Mouse (Mus musculus): Measurements from ENCODE around the gene Eif3i. TPM values are rescaled to one million over a fixed set of nuclear protein-coding genes. Genes with fewer than 3 reads are reported as not detected.

The Eif3i gene
- 109 to 129 TPM (median 125 TPM) in 3 replicates for total RNA-seq (2017)

GRCm38 (mm10) chr4:129600233-129601158 is at the start of gene Eif3i, which contains the start of gene Tmem234:
Eif3i (minus strand) TSS chr4:129600648.
Tmem234 (plus strand) TSS chr4:129600668.
- peak; percentile 88 for ATAC-seq (replicated peaks; ENCODE audit: insufficient number of reproducible peaks, low FRiP score, low TSS enrichment, poor library complexity, severe bottlenecking)

- no peak for ATAC-seq (replicated peaks; ENCODE audit: insufficient number of reproducible peaks, low FRiP score, low TSS enrichment, poor library complexity, severe bottlenecking)
These were observed 48.2 kb upstream of the Eif3i start for GRCm38 (mm10) chr4:129648656-129649055.

- ATAC-seq (replicated peaks; ENCODE audit: insufficient number of reproducible peaks, low FRiP score, low TSS enrichment, poor library complexity, severe bottlenecking), result no peak
These were observed 44.8 kb upstream of the Eif3i start for GRCm38 (mm10) chr4:129645204-129645603.

GRCm38 (mm10) chr4:129641756-129642155 is 41.3 kb upstream of the Eif3i start:
- ATAC-seq (replicated peaks; ENCODE audit: insufficient number of reproducible peaks, low FRiP score, low TSS enrichment, poor library complexity, severe bottlenecking), result no peak

- peak; percentile 96 for ATAC-seq (replicated peaks; ENCODE audit: insufficient number of reproducible peaks, low FRiP score, low TSS enrichment, poor library complexity, severe bottlenecking)
These were observed 40.4 kb upstream of the Eif3i start, which contains the start of gene Txlna for GRCm38 (mm10) chr4:129640638-129641467. Txlna (minus strand) TSS chr4:129641065.

GRCm38 (mm10) chr4:129640101-129640637 is 39.7 kb upstream of the Eif3i start:
- no peak for ATAC-seq (replicated peaks; ENCODE audit: insufficient number of reproducible peaks, low FRiP score, low TSS enrichment, poor library complexity, severe bottlenecking)

- ATAC-seq (replicated peaks; ENCODE audit: insufficient number of reproducible peaks, low FRiP score, low TSS enrichment, poor library complexity, severe bottlenecking), result no peak
These were observed 38.8 kb upstream of the Eif3i start for GRCm38 (mm10) chr4:129639221-129639620.

GRCm38 (mm10) chr4:129633852-129634251 is 33.4 kb upstream of the Eif3i start:
- ATAC-seq (replicated peaks; ENCODE audit: insufficient number of reproducible peaks, low FRiP score, low TSS enrichment, poor library complexity, severe bottlenecking), result no peak

- ATAC-seq (replicated peaks; ENCODE audit: insufficient number of reproducible peaks, low FRiP score, low TSS enrichment, poor library complexity, severe bottlenecking), result no peak
These were observed 31.4 kb upstream of the Eif3i start for GRCm38 (mm10) chr4:129631867-129632266.

GRCm38 (mm10) chr4:129630944-129631343 is 30.5 kb upstream of the Eif3i start:
- no peak for ATAC-seq (replicated peaks; ENCODE audit: insufficient number of reproducible peaks, low FRiP score, low TSS enrichment, poor library complexity, severe bottlenecking)

- no peak for ATAC-seq (replicated peaks; ENCODE audit: insufficient number of reproducible peaks, low FRiP score, low TSS enrichment, poor library complexity, severe bottlenecking)
These were observed 25.6 kb upstream of the Eif3i start for GRCm38 (mm10) chr4:129626035-129626434.

- no peak for ATAC-seq (replicated peaks; ENCODE audit: insufficient number of reproducible peaks, low FRiP score, low TSS enrichment, poor library complexity, severe bottlenecking)
These were observed 25.0 kb upstream of the Eif3i start for GRCm38 (mm10) chr4:129625496-129625895.

GRCm38 (mm10) chr4:129625029-129625370 is 24.6 kb upstream of the Eif3i start:
- peak; percentile 66 for ATAC-seq (replicated peaks; ENCODE audit: insufficient number of reproducible peaks, low FRiP score, low TSS enrichment, poor library complexity, severe bottlenecking)

- peak; percentile 90 for ATAC-seq (replicated peaks; ENCODE audit: insufficient number of reproducible peaks, low FRiP score, low TSS enrichment, poor library complexity, severe bottlenecking)
These were observed 24.0 kb upstream of the Eif3i start for GRCm38 (mm10) chr4:129624281-129625028.

- ATAC-seq (replicated peaks; ENCODE audit: insufficient number of reproducible peaks, low FRiP score, low TSS enrichment, poor library complexity, severe bottlenecking), result no peak
These were observed 23.2 kb upstream of the Eif3i start, which contains the start of gene Ccdc28b for GRCm38 (mm10) chr4:129623681-129624091. Ccdc28b (minus strand) TSS chr4:129623947.

GRCm38 (mm10) chr4:129622803-129623535 is 22.5 kb upstream of the Eif3i start:
- ATAC-seq (replicated peaks; ENCODE audit: insufficient number of reproducible peaks, low FRiP score, low TSS enrichment, poor library complexity, severe bottlenecking), result no peak

- ATAC-seq (replicated peaks; ENCODE audit: insufficient number of reproducible peaks, low FRiP score, low TSS enrichment, poor library complexity, severe bottlenecking), result no peak
These were observed 21.8 kb upstream of the Eif3i start for GRCm38 (mm10) chr4:129622120-129622802.
